Mouse (Mus musculus): ENCODE data around the gene Olfr904. TPM values are rescaled to one million over a fixed set of nuclear protein-coding genes. Genes with fewer than 3 reads are reported as not detected.

Olfr904 gene
- not detected in 2 replicates for polyA plus RNA-seq (2012; rRNA removed)

GRCm38 (mm10) chr9:38462844-38463243 lies at the start of gene Olfr904:
Olfr904 (plus strand) TSS chr9:38463144.

GRCm38 (mm10) chr9:38429155-38429554 lies 33.8 kb upstream of the Olfr904 start, which contains the start of gene Olfr901:
Olfr901 (plus strand) TSS chr9:38429455.

GRCm38 (mm10) chr9:38447352-38447751 lies 15.6 kb upstream of the Olfr904 start, which contains the start of gene Olfr902:
Olfr902 (plus strand) TSS chr9:38447652.

GRCm38 (mm10) chr9:38470807-38471206 lies 7.9 kb downstream of the Olfr904 start, which contains the start of gene Olfr905:
Olfr905 (plus strand) TSS chr9:38471107.

GRCm38 (mm10) chr9:38486785-38487184 lies 23.8 kb downstream of the Olfr904 start, which contains the start of gene Olfr906:
Olfr906 (plus strand) TSS chr9:38487085.

GRCm38 (mm10) chr9:38495501-38495900 lies 32.6 kb downstream of the Olfr904 start, which contains the start of gene Olfr907:
Olfr907 (plus strand) TSS chr9:38495801.

Other genes starting within 250 kb of the Olfr904 start
- not detected in 2 replicates for gene Olfr894, start 245.1 kb upstream of the Olfr904 start, polyA plus RNA-seq (2012; rRNA removed)
- gene Olfr143, start 210.4 kb upstream of the Olfr904 start, polyA plus RNA-seq (2012; rRNA removed), result not detected in 2 replicates
- gene Olfr895, start 195.3 kb upstream of the Olfr904 start, polyA plus RNA-seq (2012; rRNA removed), result not detected in 2 replicates
- gene Olfr896-ps1, start 172.0 kb upstream of the Olfr904 start, polyA plus RNA-seq (2012; rRNA removed), result not detected in 2 replicates
- gene Olfr25, start 134.1 kb upstream of the Olfr904 start, polyA plus RNA-seq (2012; rRNA removed), result not detected in 2 replicates
- not detected in 2 replicates for gene Olfr898, start 114.7 kb upstream of the Olfr904 start, polyA plus RNA-seq (2012; rRNA removed)
- not detected in 2 replicates for gene Olfr250, start 96.2 kb upstream of the Olfr904 start, polyA plus RNA-seq (2012; rRNA removed)
- gene Olfr251, start 86.1 kb upstream of the Olfr904 start, polyA plus RNA-seq (2012; rRNA removed), result not detected in 2 replicates
- gene Olfr147, start 61.4 kb upstream of the Olfr904 start, polyA plus RNA-seq (2012; rRNA removed), result not detected in 2 replicates
- not detected in 2 replicates for gene Olfr901, start 33.7 kb upstream of the Olfr904 start, polyA plus RNA-seq (2012; rRNA removed)
- not detected in 2 replicates for gene Olfr902, start 15.5 kb upstream of the Olfr904 start, polyA plus RNA-seq (2012; rRNA removed)
- not detected in 2 replicates for gene Olfr905, start 8.0 kb downstream of the Olfr904 start, polyA plus RNA-seq (2012; rRNA removed)
- not detected in 2 replicates for gene Olfr906, start 23.9 kb downstream of the Olfr904 start, polyA plus RNA-seq (2012; rRNA removed)
- not detected in 2 replicates for gene Olfr907, start 32.7 kb downstream of the Olfr904 start, polyA plus RNA-seq (2012; rRNA removed)
- gene Olfr911-ps1, start 58.4 kb downstream of the Olfr904 start, polyA plus RNA-seq (2012; rRNA removed), result not detected in 2 replicates
- not detected in 2 replicates for gene Olfr910, start 74.7 kb downstream of the Olfr904 start, polyA plus RNA-seq (2012; rRNA removed)
- gene Olfr912, start 117.0 kb downstream of the Olfr904 start, polyA plus RNA-seq (2012; rRNA removed), result not detected in 2 replicates
- gene Olfr913, start 129.6 kb downstream of the Olfr904 start, polyA plus RNA-seq (2012; rRNA removed), result not detected in 2 replicates
- not detected in 2 replicates for gene Olfr914, start 142.0 kb downstream of the Olfr904 start, polyA plus RNA-seq (2012; rRNA removed)
- not detected in 2 replicates for gene Olfr916, start 196.7 kb downstream of the Olfr904 start, polyA plus RNA-seq (2012; rRNA removed)
- not detected in 2 replicates for gene Olfr917, start 202.7 kb downstream of the Olfr904 start, polyA plus RNA-seq (2012; rRNA removed)
- not detected in 2 replicates for gene Olfr918, start 211.5 kb downstream of the Olfr904 start, polyA plus RNA-seq (2012; rRNA removed)
- gene Olfr919, start 240.5 kb downstream of the Olfr904 start, polyA plus RNA-seq (2012; rRNA removed), result not detected in 2 replicates